In the genomic region with DNA sequence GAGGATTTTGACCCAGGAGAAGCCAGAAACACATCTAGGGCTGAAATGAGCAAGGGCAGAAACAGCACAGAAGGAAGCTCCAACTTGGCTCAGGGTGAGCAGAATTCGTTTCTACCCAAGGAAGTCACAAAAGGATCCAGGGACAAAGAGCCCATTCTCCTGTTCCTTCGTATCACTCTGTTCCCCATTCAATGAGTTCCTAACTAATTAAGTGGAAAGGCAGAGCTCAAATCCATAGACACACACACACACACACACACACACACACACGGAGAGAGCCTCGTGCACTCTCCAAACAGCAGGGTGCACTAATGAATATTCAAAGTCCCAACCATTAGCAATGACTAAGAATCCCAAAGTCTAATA, we compare ENCODE assay signal across 8 mouse cellular contexts. TPM values are rescaled to one million over a fixed set of nuclear protein-coding genes. Genes with fewer than 3 reads are reported as not detected.
DNase-seq lines count a peak whose midpoint lies in the region; ATAC-seq and TF ChIP-seq lines count a peak whose summit lies in the region.

No protein-coding gene starts in this region.

- peak overlapping the region; percentile 26 for H3K27ac ChIP-seq in kidney, embryonic 16.5 days (ENCODE audit: low read length)
- H3K27ac ChIP-seq in bone marrow, adult 2 months (ENCODE audit: control insufficient read depth, insufficient read depth, low read depth, low read length, poor library complexity) = peak overlapping the region; percentile 95
- H3K27ac ChIP-seq in forebrain, embryonic 15.5 days (replicated peaks) = peak overlapping the region; percentile 84
- H3K27ac ChIP-seq in midbrain, embryonic 10.5 days (replicated peaks) = peak overlapping the region; percentile 86

- H3K4me3 ChIP-seq in kidney, embryonic 16.5 days (ENCODE audit: low read length) = no peak overlapping the region
- H3K4me3 ChIP-seq in bone marrow, adult 2 months (replicated peaks; ENCODE audit: control insufficient read depth, low read depth, low read length) = no peak overlapping the region
- H3K4me3 ChIP-seq in forebrain, embryonic 15.5 days = no peak overlapping the region
- H3K4me3 ChIP-seq in midbrain, embryonic 10.5 days = peak overlapping the region; percentile 17

- TF ChIP-seq POLR2A in bone marrow, adult 2 months (IDR thresholded peaks at IDR 0.05; ENCODE audit: borderline replicate concordance, control insufficient read depth, low read depth, low read length) = no peak

- no peak for DNase-seq in kidney, postnatal 10 days
- peak; percentile 40 for DNase-seq in midbrain, embryonic 10.5 days (ENCODE audit: low spot score)
- DNase-seq in kidney, postnatal 25 days = no peak

- H3K9me3 ChIP-seq in kidney, embryonic 16.5 days (ENCODE audit: low read length) = no peaks in the 10 kb centered on the region
- H3K9me3 ChIP-seq in forebrain, embryonic 15.5 days = no peaks in the 10 kb centered on the region
- no peaks in the 10 kb centered on the region for H3K9me3 ChIP-seq in midbrain, embryonic 10.5 days (replicated peaks)

- peaks cover 35% of the 10 kb centered on the region for H3K4me1 ChIP-seq in kidney, embryonic 16.5 days (ENCODE audit: insufficient read depth, low read length)
- peaks cover 12% of the 10 kb centered on the region; the same call in 1 of the 2 replicates for H3K4me1 ChIP-seq in bone marrow, adult 2 months (ENCODE audit: control insufficient read depth, insufficient read depth, low read length)
- peaks cover 60% of the 10 kb centered on the region for H3K4me1 ChIP-seq in forebrain, embryonic 15.5 days
- H3K4me1 ChIP-seq in midbrain, embryonic 10.5 days = peaks cover 65% of the 10 kb centered on the region

- TF ChIP-seq CTCF in bone marrow, adult 2 months (IDR thresholded peaks at IDR 0.05; ENCODE audit: control insufficient read depth, insufficient read depth, low read length) = no peak

- H3K27me3 ChIP-seq in kidney, embryonic 16.5 days (ENCODE audit: insufficient read depth, low read length) = no peaks in the 10 kb centered on the region
- no peaks in the 10 kb centered on the region for H3K27me3 ChIP-seq in forebrain, embryonic 15.5 days
- H3K27me3 ChIP-seq in midbrain, embryonic 10.5 days (ENCODE audit: low read depth, poor library complexity, severe bottlenecking) = no peaks in the 10 kb centered on the region

- WGBS in kidney, embryonic 16.5 days = 44% methylated on average over 4 of the region's 4 CpGs
- WGBS in bone marrow, adult 2 months = 10% methylated on average over 4 of the region's 4 CpGs
- 2% methylated on average over 4 of the region's 4 CpGs for whole genome bisulfite sequencing in forebrain, embryonic 15.5 days
- 11% methylated on average over 4 of the region's 4 CpGs for WGBS in midbrain, embryonic 10.5 days

- H3K36me3 ChIP-seq in kidney, embryonic 16.5 days (ENCODE audit: insufficient read depth, low read length) = no peaks in the 10 kb centered on the region
- no peaks in the 10 kb centered on the region for H3K36me3 ChIP-seq in forebrain, embryonic 15.5 days
- no peaks in the 10 kb centered on the region for H3K36me3 ChIP-seq in midbrain, embryonic 10.5 days

- ATAC-seq in kidney, embryonic 16.5 days (ENCODE audit: low FRiP score, low TSS enrichment) = no peak
- peak; percentile 29; the same call in 1 of the 2 replicates for ATAC-seq in forebrain, embryonic 15.5 days (replicated peaks)
- ATAC-seq in CD4-positive, CD25-positive, alpha-beta regulatory T cell, adult 4 months = no peak
- ATAC-seq in granulocyte monocyte progenitor cell, adult 5-6 weeks (replicated peaks; ENCODE audit: poor library complexity, severe bottlenecking) = no peak

- no peak overlapping the region for H3K9ac ChIP-seq in kidney, embryonic 16.5 days (replicated peaks; ENCODE audit: low read length)
- 0 out of 2 replicates have a peak overlapping the region, but pooled peaks have one; percentile 9 for H3K9ac ChIP-seq in forebrain, embryonic 15.5 days (replicated peaks)

- no peak overlapping the region for H3K4me2 ChIP-seq in kidney, embryonic 16.5 days (replicated peaks; ENCODE audit: low read depth, low read length)
- H3K4me2 ChIP-seq in forebrain, embryonic 15.5 days (replicated peaks) = peak overlapping the region; percentile 22

RNA-seq across cellular contexts. Expression of a gene that starts 54.0 kb away (rescaled TPM):
- 21.5 and 23.0 TPM in 2 replicates for polyA plus RNA-seq in kidney, embryonic 16.5 days (2015; fragmentation: Nextera tagmentation; extraction: Ambion mirVana)
- polyA plus RNA-seq in bone marrow, adult 2 months (2011; ENCODE audit: insufficient read depth, insufficient read length, low replicate concordance, missing spikeins) = 11.1 and 14.0 TPM in 2 replicates
- polyA plus RNA-seq in forebrain, embryonic 15.5 days (2015; fragmentation: Nextera tagmentation; extraction: Ambion mirVana) = 43.4 and 46.7 TPM in 2 replicates
- polyA plus RNA-seq in midbrain, embryonic 10.5 days (2016; fragmentation: Nextera tagmentation; extraction: Ambion mirVana) = 20.4 and 26.1 TPM in 2 replicates
- polyA plus RNA-seq in CD4-positive, CD25-positive, alpha-beta regulatory T cell, adult 4 months (2017; shearing (Covaris generic)) = 100 to 1,000 TPM; 119 to 141 TPM
- 18.3 and 28.0 TPM in 2 replicates for total RNA-seq in granulocyte monocyte progenitor cell, adult 5-6 weeks (2014; fragmentation: Nextera tagmentation)
- 11.7 and 13.9 TPM in 2 replicates for total RNA-seq in granulocyte monocyte progenitor cell, adult 5-6 weeks (2017)

Comparison
In these comparisons a context has a peak if more than half of its experiments do, and no peak if none do; other contexts are left out.
1. H3K27ac ChIP-seq: peak in every context shown above with its lines; median percentile 95 in bone marrow, adult 2 months; 86 in midbrain, embryonic 10.5 days; 84 in forebrain, embryonic 15.5 days; 26 in kidney, embryonic 16.5 days.